Mouse (Mus musculus) CH12.LX (cell line): ENCODE measurements around the gene Ass1.

Experiments used
- CTCF ChIP-seq, 2 experiments: IDR thresholded peaks in 1 of 2; conservative IDR thresholded peaks in 1 of 2; 2 replicates each; pipeline ENCODE4 v1.5.1; 2011 to 2012; ENCODE audit warnings: low read depth in 2 of 2, low read length in 2 of 2, improper control_type of control experiment in 1 of 2, inconsistent platforms in 1 of 2, mild to moderate bottlenecking in 1 of 2, moderate library complexity in 1 of 2
- HCFC1 ChIP-seq: IDR thresholded peaks from 2 replicates; pipeline ENCODE4 v1.6.1; 2012; ENCODE audit warnings: low read depth, mild to moderate bottlenecking, inconsistent platforms, low read length, improper control_type of control experiment

DNA sequence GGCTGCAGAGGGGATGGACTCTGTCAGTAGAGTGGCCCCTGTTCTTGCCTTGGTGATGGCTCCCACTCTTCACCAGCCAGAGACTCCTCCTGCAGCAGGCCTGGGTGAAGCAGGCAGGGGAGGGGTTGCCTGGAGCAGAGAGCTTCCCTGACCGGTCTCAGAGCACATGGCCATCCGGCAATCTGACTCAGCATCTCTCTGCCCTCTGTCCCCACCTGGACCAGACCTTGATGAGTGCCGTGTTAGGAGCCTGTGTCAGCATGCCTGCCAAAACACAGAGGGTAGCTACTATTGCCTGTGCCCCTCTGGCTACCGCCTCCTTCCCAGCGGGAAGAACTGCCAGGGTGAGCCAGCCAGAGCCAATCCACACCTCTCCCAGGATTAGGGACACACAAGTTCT is 11.5 kb upstream of the Ass1 start:
- TF ChIP-seq CTCF (conservative IDR thresholded peaks at IDR 0.05 in 1 of 2, IDR thresholded peaks at IDR 0.05 in 1 of 2; ENCODE audit: low read depth in 2 of 2, low read length in 2 of 2) (no peak), HCFC1 (no peak)
